Mouse (Mus musculus) lung, postnatal 0 days (tissue): ENCODE measurements around the gene Efhd1.

Source experiments
- CTCF ChIP-seq: IDR thresholded peaks from 2 replicates; pipeline ENCODE4 v1.5.1; 2016; ENCODE audit warnings: antibody characterized with exemption, mild to moderate bottlenecking
- EP300 ChIP-seq: IDR thresholded peaks from 2 replicates; pipeline ENCODE4 v1.6.1; 2016; ENCODE audit warnings: antibody characterized with exemption, mild to moderate bottlenecking, control low read depth

- TF ChIP-seq CTCF: no peak
- TF ChIP-seq EP300: no peak
Observed at GRCm38 (mm10) chr1:87263796-87264133, 398 bp upstream of the Efhd1 start.
